Mouse (Mus musculus): Measurements from ENCODE around the gene Efna5. TPM values are rescaled to one million over a fixed set of nuclear protein-coding genes. Genes with fewer than 3 reads are reported as not detected.

Gene Efna5
- polyA plus RNA-seq, 1 experiment from 2014 or later, result not detected

- Histone ChIP-seq H3K4me3 (ENCODE audit: inconsistent target) (no peak overlapping the region), H3K79me2 (ENCODE audit: inconsistent target) (no peaks in the 10 kb centered on the region), H3K36me3 (ENCODE audit: inconsistent target) (no peaks in the 10 kb centered on the region), H3K27ac (no peak overlapping the region)
- WGBS (ENCODE audit: missing documents), result 71% methylated on average over 3 of the region's 3 CpGs
Observed at GRCm38 (mm10) chr17:62787855-62788254, 93.3 kb downstream of the Efna5 start.

GRCm38 (mm10) chr17:62786602-62786907 lies 94.6 kb downstream of the Efna5 start:
- no peak overlapping the region for H3K4me3 ChIP-seq (ENCODE audit: inconsistent target)
- no peaks in the 10 kb centered on the region for H3K36me3 ChIP-seq (ENCODE audit: inconsistent target)
- no peak overlapping the region for H3K27ac ChIP-seq
- H3K79me2 ChIP-seq (ENCODE audit: inconsistent target), result no peaks in the 10 kb centered on the region
- 87% methylated on average over 7 of the region's 7 CpGs for WGBS (ENCODE audit: missing documents)

GRCm38 (mm10) chr17:62785781-62786601 lies 95.1 kb downstream of the Efna5 start:
- no peaks in the 10 kb centered on the region for H3K79me2 ChIP-seq (ENCODE audit: inconsistent target)
- no peak overlapping the region for H3K4me3 ChIP-seq (ENCODE audit: inconsistent target)
- 77% methylated on average over 4 of the region's 4 CpGs for WGBS (ENCODE audit: missing documents)
- no peaks in the 10 kb centered on the region for H3K36me3 ChIP-seq (ENCODE audit: inconsistent target)
- no peak overlapping the region for H3K27ac ChIP-seq

GRCm38 (mm10) chr17:62784274-62785171 lies 96.6 kb downstream of the Efna5 start:
- Histone ChIP-seq H3K36me3 (ENCODE audit: inconsistent target) (no peaks in the 10 kb centered on the region), H3K4me3 (ENCODE audit: inconsistent target) (no peak overlapping the region), H3K79me2 (ENCODE audit: inconsistent target) (no peaks in the 10 kb centered on the region), H3K27ac (no peak overlapping the region)
- 76% methylated on average over 27 of the region's 27 CpGs for WGBS (ENCODE audit: missing documents)

- Histone ChIP-seq H3K79me2 (ENCODE audit: inconsistent target) (no peaks in the 10 kb centered on the region), H3K27ac (no peak overlapping the region), H3K36me3 (ENCODE audit: inconsistent target) (no peaks in the 10 kb centered on the region), H3K4me3 (ENCODE audit: inconsistent target) (no peak overlapping the region)
- 12% methylated on average over 13 of the region's 13 CpGs for WGBS (ENCODE audit: missing documents)
Observed at GRCm38 (mm10) chr17:62783524-62784273, 97.4 kb downstream of the Efna5 start.

GRCm38 (mm10) chr17:62782826-62783404 lies 98.2 kb downstream of the Efna5 start:
- no peak overlapping the region for H3K27ac ChIP-seq
- H3K79me2 ChIP-seq (ENCODE audit: inconsistent target), result no peaks in the 10 kb centered on the region
- WGBS (ENCODE audit: missing documents), result 77% methylated on average over 13 of the region's 13 CpGs
- no peak overlapping the region for H3K4me3 ChIP-seq (ENCODE audit: inconsistent target)
- no peaks in the 10 kb centered on the region for H3K36me3 ChIP-seq (ENCODE audit: inconsistent target)

GRCm38 (mm10) chr17:62781120-62781519 lies 100.0 kb downstream of the Efna5 start:
- Histone ChIP-seq H3K36me3 (ENCODE audit: inconsistent target) (no peaks in the 10 kb centered on the region), H3K4me3 (ENCODE audit: inconsistent target) (no peak overlapping the region), H3K79me2 (ENCODE audit: inconsistent target) (no peaks in the 10 kb centered on the region), H3K27ac (no peak overlapping the region)
- WGBS (ENCODE audit: missing documents), result 58% methylated on average over 4 of the region's 6 CpGs

- Histone ChIP-seq H3K36me3 (ENCODE audit: inconsistent target) (no peaks in the 10 kb centered on the region), H3K27ac (no peak overlapping the region), H3K4me3 (ENCODE audit: inconsistent target) (no peak overlapping the region), H3K79me2 (ENCODE audit: inconsistent target) (no peaks in the 10 kb centered on the region)
- 88% methylated on average over 9 of the region's 10 CpGs for WGBS (ENCODE audit: missing documents)
Observed at GRCm38 (mm10) chr17:62777858-62778564, 103.1 kb downstream of the Efna5 start.

- Histone ChIP-seq H3K36me3 (ENCODE audit: inconsistent target) (no peaks in the 10 kb centered on the region), H3K4me3 (ENCODE audit: inconsistent target) (no peak overlapping the region), H3K79me2 (ENCODE audit: inconsistent target) (no peaks in the 10 kb centered on the region), H3K27ac (no peak overlapping the region)
- 85% methylated on average over 3 of the region's 3 CpGs for WGBS (ENCODE audit: missing documents)
Observed at GRCm38 (mm10) chr17:62776710-62777109, 104.4 kb downstream of the Efna5 start.

GRCm38 (mm10) chr17:62775976-62776375 lies 105.1 kb downstream of the Efna5 start:
- Histone ChIP-seq H3K79me2 (ENCODE audit: inconsistent target) (no peaks in the 10 kb centered on the region), H3K4me3 (ENCODE audit: inconsistent target) (no peak overlapping the region), H3K27ac (no peak overlapping the region), H3K36me3 (ENCODE audit: inconsistent target) (no peaks in the 10 kb centered on the region)
- WGBS (ENCODE audit: missing documents), result 88% methylated on average over 2 of the region's 2 CpGs

GRCm38 (mm10) chr17:62775401-62775800 lies 105.7 kb downstream of the Efna5 start:
- WGBS (ENCODE audit: missing documents), result 85% methylated on average over 5 of the region's 5 CpGs
- no peaks in the 10 kb centered on the region for H3K36me3 ChIP-seq (ENCODE audit: inconsistent target)
- H3K27ac ChIP-seq, result no peak overlapping the region
- no peaks in the 10 kb centered on the region for H3K79me2 ChIP-seq (ENCODE audit: inconsistent target)
- no peak overlapping the region for H3K4me3 ChIP-seq (ENCODE audit: inconsistent target)

GRCm38 (mm10) chr17:62774749-62775148 lies 106.4 kb downstream of the Efna5 start:
- Histone ChIP-seq H3K36me3 (ENCODE audit: inconsistent target) (no peaks in the 10 kb centered on the region), H3K4me3 (ENCODE audit: inconsistent target) (no peak overlapping the region), H3K79me2 (ENCODE audit: inconsistent target) (no peaks in the 10 kb centered on the region), H3K27ac (no peak overlapping the region)
- 90% methylated on average over 7 of the region's 7 CpGs for WGBS (ENCODE audit: missing documents)

- 94% methylated on average over 4 of the region's 4 CpGs for WGBS (ENCODE audit: missing documents)
- no peak overlapping the region for H3K4me3 ChIP-seq (ENCODE audit: inconsistent target)
- H3K79me2 ChIP-seq (ENCODE audit: inconsistent target), result no peaks in the 10 kb centered on the region
- H3K27ac ChIP-seq, result no peak overlapping the region
- H3K36me3 ChIP-seq (ENCODE audit: inconsistent target), result no peaks in the 10 kb centered on the region
Observed at GRCm38 (mm10) chr17:62766705-62767104, 114.4 kb downstream of the Efna5 start.

- 69% methylated on average over 4 of the region's 4 CpGs for WGBS (ENCODE audit: missing documents)
- Histone ChIP-seq H3K79me2 (ENCODE audit: inconsistent target) (no peaks in the 10 kb centered on the region), H3K27ac (no peak overlapping the region), H3K4me3 (ENCODE audit: inconsistent target) (no peak overlapping the region), H3K36me3 (ENCODE audit: inconsistent target) (no peaks in the 10 kb centered on the region)
Observed at GRCm38 (mm10) chr17:62765165-62765564, 116.0 kb downstream of the Efna5 start.

All from macrophage (primary cell).